Mouse (Mus musculus) stomach, embryonic 15.5 days (tissue): Measurements from ENCODE around the gene Tnrc18. TPM values are rescaled to one million over a fixed set of nuclear protein-coding genes. Genes with fewer than 3 reads are reported as not detected.

Experiments used
- ATAC-seq: fragments of 200-750 bp; cut with Nextera tagmentation; 2 replicates; pipeline ENCODE4 v1.8.0; 2017; ENCODE audit warnings: low read depth, moderate number of reproducible peaks, moderate TSS enrichment; ENCODE audit not compliant: insufficient read depth, low FRiP score
- H3K27ac ChIP-seq: fragments of 300-500 bp; sonication (generic); 2 replicates; pipeline ENCODE4 v1.5.1; 2015; ENCODE audit warnings: mild to moderate bottlenecking, inconsistent platforms
- H3K27me3 ChIP-seq: fragments of 300-500 bp; sonication (generic); replicated peaks from 2 replicates; pipeline ENCODE4 v1.6.1; 2015; ENCODE audit warnings: inconsistent platforms
- H3K36me3 ChIP-seq: fragments of 300-500 bp; sonication (generic); 2 replicates; pipeline ENCODE4 v1.6.1; 2015; ENCODE audit warnings: inconsistent platforms
- H3K4me1 ChIP-seq: fragments of 300-500 bp; sonication (generic); 2 replicates; pipeline ENCODE4 v1.6.1; 2015; ENCODE audit warnings: inconsistent platforms
- H3K4me2 ChIP-seq: fragments of 300-500 bp; sonication (generic); 2 replicates; pipeline ENCODE4 v1.6.1; 2015; ENCODE audit warnings: mild to moderate bottlenecking, inconsistent platforms
- H3K4me3 ChIP-seq: fragments of 300-500 bp; sonication (generic); replicated peaks from 2 replicates; pipeline ENCODE4 v1.5.1; 2015; ENCODE audit warnings: inconsistent platforms
- H3K9ac ChIP-seq: fragments of 300-500 bp; sonication (generic); 2 replicates; pipeline ENCODE4 v1.6.1; 2015; ENCODE audit warnings: inconsistent platforms
- H3K9me3 ChIP-seq: fragments of 300-500 bp; sonication (generic); 2 replicates; pipeline ENCODE4 v1.6.1; 2016; ENCODE audit warnings: inconsistent platforms
- WGBS: fragments of 180-500 bp; shearing (Covaris S2); methylation state at CpG from one replicate; pipeline ENCODE4 v1.1.7; 2015; 5-methylcytosine and 5-hydroxymethylcytosine counted together
- polyA plus RNA-seq: library from polyadenylated mRNA; unstranded; fragments of >200 nt; fragmentation: Nextera tagmentation; extraction: Ambion mirVana; gene quantifications from 2 replicates; pipeline ENCODE4 v1.2.1, GENCODE M21; 2015

Tnrc18 gene
- polyA plus RNA-seq, 1 experiment from 2014 or later, result 29.5 TPM

- WGBS, result under 1% methylated on average over 22 of the region's 22 CpGs
- no peaks in the 10 kb centered on the region for H3K9me3 ChIP-seq
- H3K4me2 ChIP-seq, result peak overlapping the region; percentile 89
- H3K27ac ChIP-seq, result peak overlapping the region; percentile 100
- 0 out of 2 replicates have a peak, but pooled peaks cover 2% of the 10 kb centered on the region for H3K36me3 ChIP-seq
- no peaks in the 10 kb centered on the region for H3K27me3 ChIP-seq
- no peak for ATAC-seq
- peaks cover 34% of the 10 kb centered on the region for H3K4me1 ChIP-seq
- H3K4me3 ChIP-seq, result peak overlapping the region; percentile 96
- H3K9ac ChIP-seq, result peak overlapping the region; percentile 99
Measured at GRCm38 (mm10) chr5:142814161-142814651, 3.3 kb downstream of the Tnrc18 start.

GRCm38 (mm10) chr5:142813722-142814111 lies 3.7 kb downstream of the Tnrc18 start:
- Histone ChIP-seq H3K9ac (peak overlapping the region; percentile 99), H3K36me3 (0 out of 2 replicates have a peak, but pooled peaks cover 5% of the 10 kb centered on the region), H3K27ac (peak overlapping the region; percentile 100), H3K4me2 (peak overlapping the region; percentile 89), H3K27me3 (no peaks in the 10 kb centered on the region), H3K4me1 (peaks cover 34% of the 10 kb centered on the region), H3K4me3 (peak overlapping the region; percentile 96), H3K9me3 (no peaks in the 10 kb centered on the region)
- WGBS, result 1% methylated on average over 23 of the region's 23 CpGs
- ATAC-seq, result no peak

GRCm38 (mm10) chr5:142812976-142813721 lies 4.3 kb downstream of the Tnrc18 start:
- H3K27me3 ChIP-seq, result no peaks in the 10 kb centered on the region
- peak overlapping the region; percentile 100 for H3K27ac ChIP-seq
- H3K4me1 ChIP-seq, result peaks cover 34% of the 10 kb centered on the region
- peak overlapping the region; percentile 99 for H3K9ac ChIP-seq
- ATAC-seq, result no peak
- peak overlapping the region; percentile 96 for H3K4me3 ChIP-seq
- WGBS, result 6% methylated on average over 18 of the region's 18 CpGs
- peak overlapping the region; percentile 89 for H3K4me2 ChIP-seq
- H3K9me3 ChIP-seq, result no peaks in the 10 kb centered on the region
- 0 out of 2 replicates have a peak, but pooled peaks cover 5% of the 10 kb centered on the region for H3K36me3 ChIP-seq

- peaks cover 34% of the 10 kb centered on the region for H3K4me1 ChIP-seq
- WGBS, result 23% methylated on average over 8 of the region's 8 CpGs
- H3K27ac ChIP-seq, result peak overlapping the region; percentile 100
- no peaks in the 10 kb centered on the region for H3K9me3 ChIP-seq
- H3K4me3 ChIP-seq, result peak overlapping the region; percentile 96
- peak overlapping the region; percentile 89 for H3K4me2 ChIP-seq
- H3K27me3 ChIP-seq, result no peaks in the 10 kb centered on the region
- no peak overlapping the region for H3K9ac ChIP-seq
- 0 out of 2 replicates have a peak, but pooled peaks cover 5% of the 10 kb centered on the region for H3K36me3 ChIP-seq
- peak; percentile 20 for ATAC-seq
Measured at GRCm38 (mm10) chr5:142812621-142812975, 4.9 kb downstream of the Tnrc18 start.

- Histone ChIP-seq H3K9ac (no peak overlapping the region), H3K4me3 (peak overlapping the region; percentile 96; the same call in 1 of the 2 replicates), H3K27ac (peak overlapping the region; percentile 1), H3K4me2 (peak overlapping the region; percentile 89), H3K4me1 (peaks cover 34% of the 10 kb centered on the region), H3K9me3 (no peaks in the 10 kb centered on the region), H3K36me3 (peaks cover 8% of the 10 kb centered on the region), H3K27me3 (no peaks in the 10 kb centered on the region)
- WGBS, result 48% methylated on average over 8 of the region's 8 CpGs
- no peak for ATAC-seq
Measured at GRCm38 (mm10) chr5:142811870-142812443, 5.5 kb downstream of the Tnrc18 start.

GRCm38 (mm10) chr5:142810710-142811599 lies 6.5 kb downstream of the Tnrc18 start:
- Histone ChIP-seq H3K36me3 (peaks cover 12% of the 10 kb centered on the region), H3K27me3 (no peaks in the 10 kb centered on the region), H3K9ac (no peak overlapping the region), H3K9me3 (no peaks in the 10 kb centered on the region), H3K4me2 (peak overlapping the region; percentile 89), H3K27ac (no peak overlapping the region; the same call in 1 of the 2 replicates), H3K4me3 (no peak overlapping the region), H3K4me1 (peaks cover 34% of the 10 kb centered on the region)
- 46% methylated on average over 20 of the region's 20 CpGs for WGBS
- no peak for ATAC-seq

- Histone ChIP-seq H3K36me3 (peaks cover 12% of the 10 kb centered on the region), H3K27me3 (no peaks in the 10 kb centered on the region), H3K27ac (no peak overlapping the region), H3K4me1 (peaks cover 26% of the 10 kb centered on the region), H3K4me3 (no peak overlapping the region), H3K9ac (no peak overlapping the region), H3K4me2 (no peak overlapping the region), H3K9me3 (no peaks in the 10 kb centered on the region)
- 79% methylated on average over 7 of the region's 7 CpGs for WGBS
- ATAC-seq, result no peak
Measured at GRCm38 (mm10) chr5:142807661-142808060, 9.8 kb downstream of the Tnrc18 start.

GRCm38 (mm10) chr5:142803746-142804145 lies 13.7 kb downstream of the Tnrc18 start:
- peaks cover 8% of the 10 kb centered on the region for H3K36me3 ChIP-seq
- no peaks in the 10 kb centered on the region for H3K9me3 ChIP-seq
- no peak overlapping the region for H3K9ac ChIP-seq
- H3K27ac ChIP-seq, result no peak overlapping the region
- peaks cover 24% of the 10 kb centered on the region for H3K4me1 ChIP-seq
- no peaks in the 10 kb centered on the region for H3K27me3 ChIP-seq
- no peak for ATAC-seq
- WGBS, result 80% methylated on average over 1 of the region's 1 CpGs
- H3K4me3 ChIP-seq, result no peak overlapping the region
- H3K4me2 ChIP-seq, result no peak overlapping the region

GRCm38 (mm10) chr5:142802884-142803283 lies 14.6 kb downstream of the Tnrc18 start:
- 67% methylated on average over 4 of the region's 4 CpGs for WGBS

GRCm38 (mm10) chr5:142801977-142802376 lies 15.5 kb downstream of the Tnrc18 start:
- Histone ChIP-seq H3K27me3 (no peaks in the 10 kb centered on the region), H3K4me3 (no peak overlapping the region), H3K27ac (peak overlapping the region; percentile 18; the same call in 1 of the 2 replicates), H3K9me3 (no peaks in the 10 kb centered on the region), H3K36me3 (peaks cover 4% of the 10 kb centered on the region), H3K9ac (no peak overlapping the region), H3K4me1 (peaks cover 32% of the 10 kb centered on the region), H3K4me2 (no peak overlapping the region)
- 65% methylated on average over 2 of the region's 2 CpGs for WGBS
- peak; percentile 63; the same call in 1 of the 2 replicates for ATAC-seq

More at GRCm38 (mm10) chr5:142802884-142803283, 14.6 kb downstream of the Tnrc18 start:
- H3K36me3 ChIP-seq, result peaks cover 8% of the 10 kb centered on the region
- H3K9ac ChIP-seq, result no peak overlapping the region
- H3K27ac ChIP-seq, result no peak overlapping the region
- H3K4me2 ChIP-seq, result no peak overlapping the region
- no peaks in the 10 kb centered on the region for H3K27me3 ChIP-seq
- ATAC-seq, result no peak
- H3K4me3 ChIP-seq, result no peak overlapping the region
- no peaks in the 10 kb centered on the region for H3K9me3 ChIP-seq
- peaks cover 30% of the 10 kb centered on the region for H3K4me1 ChIP-seq

GRCm38 (mm10) chr5:142800656-142801055 lies 16.8 kb downstream of the Tnrc18 start:
- no peak overlapping the region for H3K27ac ChIP-seq
- no peak overlapping the region for H3K9ac ChIP-seq
- H3K36me3 ChIP-seq, result no peaks in the 10 kb centered on the region
- ATAC-seq, result no peak
- peaks cover 36% of the 10 kb centered on the region for H3K4me1 ChIP-seq
- no peak overlapping the region for H3K4me3 ChIP-seq
- no peak overlapping the region for H3K4me2 ChIP-seq
- no peaks in the 10 kb centered on the region for H3K27me3 ChIP-seq
- 57% methylated on average over 6 of the region's 6 CpGs for WGBS
- no peaks in the 10 kb centered on the region for H3K9me3 ChIP-seq
